Mouse (Mus musculus): ENCODE data around the gene Col23a1.

DNA sequence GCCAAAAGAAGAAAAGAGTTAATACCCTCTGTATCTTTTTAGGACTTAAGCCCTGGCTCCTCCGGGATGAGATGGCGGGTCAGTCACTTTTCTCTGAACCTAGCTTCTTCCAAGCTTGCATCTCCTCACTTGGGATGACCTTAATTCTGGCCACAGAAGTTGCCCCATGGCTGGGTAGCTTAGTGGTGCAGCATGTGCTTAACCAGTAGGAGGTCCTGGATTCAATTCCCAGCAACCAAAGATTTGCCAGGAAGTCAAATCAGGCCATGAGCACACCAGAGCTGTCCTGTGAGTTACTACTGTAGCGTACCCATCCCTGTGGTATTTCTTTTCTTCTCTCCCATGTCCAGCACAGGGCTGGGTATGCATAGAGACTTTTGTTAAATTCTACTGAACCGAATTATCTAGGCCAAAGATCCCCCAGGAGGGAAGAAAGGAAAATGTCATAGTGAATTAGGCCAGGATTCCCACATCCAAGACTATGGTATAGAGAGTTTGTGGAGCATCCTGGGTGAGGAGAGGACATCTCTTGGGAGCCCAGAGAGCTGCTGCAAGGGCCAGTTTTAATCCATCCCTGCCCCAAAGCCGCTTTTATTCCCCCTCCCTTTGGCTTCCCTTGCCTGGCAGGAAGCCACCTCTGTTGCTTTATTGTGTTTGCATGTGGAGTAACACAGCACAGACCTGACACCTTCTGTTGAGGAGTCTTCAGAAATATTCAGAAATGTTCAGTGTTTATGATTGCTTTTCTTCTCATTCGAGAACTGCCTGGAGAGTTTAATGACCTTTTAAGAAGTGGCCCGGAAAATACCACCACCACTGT is 26.5 kb downstream of the Col23a1 start:
- TF ChIP-seq CTCF (IDR thresholded peaks at IDR 0.05; ENCODE audit: low read depth, low read length) (no peak), TAL1 (conservative IDR thresholded peaks at IDR 0.05; ENCODE audit: low read depth, low read length) (no peak), GATA1 (IDR thresholded peaks at IDR 0.05; ENCODE audit: borderline replicate concordance, low read length) (no peak), POLR2AphosphoS5 (IDR thresholded peaks at IDR 0.05; ENCODE audit: insufficient replicate concordance, low read depth, low read length) (no peak), GATA2 (IDR thresholded peaks at IDR 0.05; ENCODE audit: borderline replicate concordance, low read depth, low read length) (no peak)
